Mouse (Mus musculus) E14TG2a.4 (cell line): ENCODE data around the gene Angptl8.
"Not testable (repeated sequence)": the region's sequence is repeated elsewhere in the genome, so short reads cannot be mapped to it uniquely, and the experiment has no call there.

ENCODE experiments used
- CTCF ChIP-seq: conservative IDR thresholded peaks from 2 replicates; pipeline ENCODE4 v1.5.1; 2014; ENCODE audit warnings: low read length
- NANOG ChIP-seq: IDR thresholded peaks from 2 replicates; pipeline ENCODE4 v1.6.1; 2014; ENCODE audit warnings: borderline replicate concordance, low read length, mixed read lengths

DNA sequence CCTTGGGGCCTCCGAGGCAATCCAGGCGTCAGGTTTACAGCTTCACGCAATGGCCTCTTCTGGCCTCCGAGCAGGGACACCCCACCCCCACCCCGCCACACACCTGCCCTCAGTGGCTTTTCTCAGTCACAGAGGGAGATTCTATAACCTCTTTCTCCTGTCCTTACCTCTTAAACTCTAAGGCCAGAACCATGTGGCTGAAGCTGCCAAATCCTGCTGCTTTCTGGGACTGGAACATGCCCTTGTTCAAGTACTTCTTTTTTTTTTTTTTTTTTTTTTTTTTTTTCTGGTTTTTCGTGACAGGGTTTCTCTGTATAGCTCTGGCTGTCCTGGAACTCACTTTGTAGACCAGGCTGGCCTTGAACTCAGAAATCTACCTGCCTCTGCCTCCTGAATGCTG is 25.0 kb downstream of the Angptl8 start:
- TF ChIP-seq CTCF, NANOG: not testable (repeated sequence)
